Mouse (Mus musculus): Measurements from ENCODE around the gene Snrnp70. TPM values are rescaled to one million over a fixed set of nuclear protein-coding genes. Genes with fewer than 3 reads are reported as not detected.

Gene Snrnp70
- polyA plus RNA-seq, 1 experiment from 2014 or later, result 88.2 TPM

- ATAC-seq (ENCODE audit: insufficient read depth) (no peak), DNase-seq (no peak)
- 40% methylated on average over 13 of the region's 13 CpGs for WGBS
- H3K27me3 ChIP-seq (ENCODE audit: insufficient read depth, low read length), result peaks cover 13% of the 10 kb centered on the region
- no peak for TF ChIP-seq CTCF (IDR thresholded peaks at IDR 0.05; ENCODE audit: low read depth)
- H3K4me1 ChIP-seq (ENCODE audit: insufficient read depth), result no peaks in the 10 kb centered on the region
- no peak overlapping the region for H3K9ac ChIP-seq
- H3K4me3 ChIP-seq (ENCODE audit: low read depth, low read length), result no peak overlapping the region
- no peaks in the 10 kb centered on the region for H3K36me3 ChIP-seq (ENCODE audit: insufficient read depth)
- H3K9me3 ChIP-seq (ENCODE audit: low read depth, low read length), result no peaks in the 10 kb centered on the region
- no peak overlapping the region for H3K27ac ChIP-seq (ENCODE audit: low read depth)
- no peak overlapping the region for H3K4me2 ChIP-seq
Measured at GRCm38 (mm10) chr7:45356087-45356486, 39.5 kb downstream of the Snrnp70 start.

GRCm38 (mm10) chr7:45355318-45356020 lies 40.1 kb downstream of the Snrnp70 start:
- no peak for ATAC-seq (ENCODE audit: insufficient read depth)
- WGBS, result 62% methylated on average over 15 of the region's 15 CpGs

DNA sequence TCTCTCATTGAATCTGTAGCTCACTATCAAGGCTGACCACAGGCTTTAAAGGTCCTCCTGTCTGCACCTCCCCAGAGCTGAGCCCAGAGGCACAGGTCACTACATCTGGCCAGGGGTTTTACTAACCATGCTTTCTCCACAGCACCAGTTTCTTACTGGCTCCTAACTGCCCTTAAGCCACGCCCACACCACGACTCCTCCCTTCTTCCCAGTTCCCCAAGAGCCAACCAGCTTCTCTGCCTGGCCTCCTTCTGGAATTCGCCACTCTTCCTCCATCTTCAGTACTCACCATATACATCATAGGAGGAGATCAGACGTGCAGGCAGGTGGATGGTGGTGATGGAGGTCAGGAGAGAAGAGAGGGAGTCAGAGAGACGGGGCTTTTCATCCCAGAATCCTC lies 42.5 kb downstream of the Snrnp70 start:
- DNase-seq, result no peak
- no peak overlapping the region for H3K4me3 ChIP-seq (ENCODE audit: low read depth, low read length)

More at GRCm38 (mm10) chr7:45355318-45356020, 40.1 kb downstream of the Snrnp70 start:
- H3K27ac ChIP-seq (ENCODE audit: low read depth), result no peak overlapping the region
- DNase-seq, result no peak
- no peak overlapping the region for H3K4me2 ChIP-seq
- H3K9ac ChIP-seq, result no peak overlapping the region
- H3K4me3 ChIP-seq (ENCODE audit: low read depth, low read length), result no peak overlapping the region
- no peaks in the 10 kb centered on the region for H3K4me1 ChIP-seq (ENCODE audit: insufficient read depth)
- H3K9me3 ChIP-seq (ENCODE audit: low read depth, low read length), result no peaks in the 10 kb centered on the region
- TF ChIP-seq CTCF (IDR thresholded peaks at IDR 0.05; ENCODE audit: low read depth), result no peak
- H3K36me3 ChIP-seq (ENCODE audit: insufficient read depth), result no peaks in the 10 kb centered on the region
- peaks cover 7% of the 10 kb centered on the region for H3K27me3 ChIP-seq (ENCODE audit: insufficient read depth, low read length)

DNA sequence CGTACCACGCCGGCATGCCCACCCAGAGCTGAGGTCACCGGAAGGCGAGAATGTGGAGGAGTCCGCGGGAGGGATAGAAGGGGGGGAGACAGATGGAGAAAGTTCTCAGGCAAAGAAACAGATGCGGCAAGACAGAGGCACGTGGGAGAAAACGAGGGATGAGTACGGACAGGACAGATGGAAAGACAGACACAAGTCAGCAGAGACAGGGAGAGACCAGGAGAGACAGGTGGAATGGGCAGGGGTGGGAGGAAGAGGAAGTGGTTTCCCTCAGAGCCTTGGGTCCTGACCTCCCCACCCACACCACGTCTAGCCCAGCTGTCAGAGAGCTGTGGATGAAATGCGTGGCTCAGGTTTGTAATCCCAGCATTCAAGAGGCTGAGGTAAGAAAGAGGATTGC lies 48.6 kb downstream of the Snrnp70 start:
- Histone ChIP-seq H3K9me3 (ENCODE audit: low read depth, low read length) (no peaks in the 10 kb centered on the region), H3K9ac (no peak overlapping the region), H3K4me3 (ENCODE audit: low read depth, low read length) (no peak overlapping the region), H3K4me2 (no peak overlapping the region), H3K27me3 (ENCODE audit: insufficient read depth, low read length) (no peaks in the 10 kb centered on the region), H3K4me1 (ENCODE audit: insufficient read depth) (no peaks in the 10 kb centered on the region), H3K36me3 (ENCODE audit: insufficient read depth) (no peaks in the 10 kb centered on the region), H3K27ac (ENCODE audit: low read depth) (no peak overlapping the region)
- no peak for DNase-seq
- no peak for TF ChIP-seq CTCF (IDR thresholded peaks at IDR 0.05; ENCODE audit: low read depth)
- no peak for ATAC-seq (ENCODE audit: insufficient read depth)
- WGBS, result 62% methylated on average over 13 of the region's 13 CpGs

More for the DNA sequence above, 42.5 kb downstream of the Snrnp70 start:
- no peak for TF ChIP-seq CTCF (IDR thresholded peaks at IDR 0.05; ENCODE audit: low read depth)
- Histone ChIP-seq H3K36me3 (ENCODE audit: insufficient read depth) (no peaks in the 10 kb centered on the region), H3K27ac (ENCODE audit: low read depth) (no peak overlapping the region), H3K9me3 (ENCODE audit: low read depth, low read length) (no peaks in the 10 kb centered on the region), H3K4me2 (no peak overlapping the region), H3K27me3 (ENCODE audit: insufficient read depth, low read length) (no peaks in the 10 kb centered on the region), H3K9ac (no peak overlapping the region), H3K4me1 (ENCODE audit: insufficient read depth) (no peaks in the 10 kb centered on the region)
- 16% methylated on average over 5 of the region's 5 CpGs for WGBS
- ATAC-seq (ENCODE audit: insufficient read depth), result no peak

DNA sequence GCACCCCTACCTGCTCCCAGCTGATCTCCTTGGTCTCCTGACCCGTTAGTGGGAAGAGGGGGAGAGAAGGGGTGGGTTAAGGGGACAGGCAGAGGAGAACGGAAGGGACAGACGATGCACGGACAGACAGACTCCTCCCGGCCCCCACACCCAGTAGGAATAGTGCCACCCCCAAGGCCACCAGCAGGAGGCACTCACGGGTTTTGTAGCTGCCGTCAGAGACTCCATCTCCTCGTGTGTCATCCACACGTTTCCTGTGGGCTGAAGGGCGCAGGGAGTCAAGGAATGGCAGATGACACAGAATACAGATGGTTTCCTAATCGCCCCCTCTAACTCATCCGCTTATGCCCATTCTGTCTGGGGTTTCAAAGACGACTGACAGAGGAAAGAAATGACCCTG lies 52.0 kb downstream of the Snrnp70 start:
- Histone ChIP-seq H3K9me3 (ENCODE audit: low read depth, low read length) (no peaks in the 10 kb centered on the region), H3K4me3 (ENCODE audit: low read depth, low read length) (no peak overlapping the region), H3K27me3 (ENCODE audit: insufficient read depth, low read length) (no peaks in the 10 kb centered on the region), H3K27ac (ENCODE audit: low read depth) (no peak overlapping the region), H3K4me1 (ENCODE audit: insufficient read depth) (peaks cover 13% of the 10 kb centered on the region), H3K4me2 (no peak overlapping the region), H3K9ac (no peak overlapping the region), H3K36me3 (ENCODE audit: insufficient read depth) (no peaks in the 10 kb centered on the region)
- TF ChIP-seq CTCF (IDR thresholded peaks at IDR 0.05; ENCODE audit: low read depth), result peak; percentile 46
- ATAC-seq (ENCODE audit: insufficient read depth) (no peak), DNase-seq (peak; percentile 30)
- 29% methylated on average over 13 of the region's 13 CpGs for WGBS

- Histone ChIP-seq H3K9me3 (ENCODE audit: low read depth, low read length) (no peaks in the 10 kb centered on the region), H3K27ac (ENCODE audit: low read depth) (no peak overlapping the region), H3K4me2 (no peak overlapping the region), H3K4me3 (ENCODE audit: low read depth, low read length) (no peak overlapping the region), H3K27me3 (ENCODE audit: insufficient read depth, low read length) (no peaks in the 10 kb centered on the region), H3K9ac (no peak overlapping the region), H3K4me1 (ENCODE audit: insufficient read depth) (peaks cover 15% of the 10 kb centered on the region), H3K36me3 (ENCODE audit: insufficient read depth) (no peaks in the 10 kb centered on the region)
- DNase-seq (no peak), ATAC-seq (ENCODE audit: insufficient read depth) (no peak)
- 87% methylated on average over 11 of the region's 11 CpGs for WGBS
- TF ChIP-seq CTCF (IDR thresholded peaks at IDR 0.05; ENCODE audit: low read depth), result no peak
Measured at GRCm38 (mm10) chr7:45342081-45342480, 53.5 kb downstream of the Snrnp70 start.

- Histone ChIP-seq H3K9ac (no peak overlapping the region), H3K27ac (ENCODE audit: low read depth) (peak overlapping the region; percentile 60; the same call in 1 of the 2 replicates), H3K9me3 (ENCODE audit: low read depth, low read length) (no peaks in the 10 kb centered on the region), H3K27me3 (ENCODE audit: insufficient read depth, low read length) (no peaks in the 10 kb centered on the region), H3K36me3 (ENCODE audit: insufficient read depth) (no peaks in the 10 kb centered on the region), H3K4me1 (ENCODE audit: insufficient read depth) (peaks cover 15% of the 10 kb centered on the region), H3K4me3 (ENCODE audit: low read depth, low read length) (peak overlapping the region; percentile 56), H3K4me2 (peak overlapping the region; percentile 95)
- WGBS, result 2% methylated on average over 8 of the region's 8 CpGs
- TF ChIP-seq CTCF (IDR thresholded peaks at IDR 0.05; ENCODE audit: low read depth), result peak; percentile 77
- ATAC-seq (ENCODE audit: insufficient read depth) (peak; percentile 12; the same call in 1 of the 2 replicates), DNase-seq (peak; percentile 94)
Measured at GRCm38 (mm10) chr7:45341303-45341702, 54.2 kb downstream of the Snrnp70 start.
